Mouse (Mus musculus) embryonic facial prominence, embryonic 14.5 days (tissue): ENCODE results near the gene Olfr433. TPM values are rescaled to one million over a fixed set of nuclear protein-coding genes. Genes with fewer than 3 reads are reported as not detected.
"Not testable (repeated sequence)": the region's sequence is repeated elsewhere in the genome, so short reads cannot be mapped to it uniquely, and the experiment has no call there.

Source experiments
- ATAC-seq: fragments of 200-750 bp; cut with Nextera tagmentation; 2 replicates; pipeline ENCODE4 v1.8.0; 2017; ENCODE audit warnings: low read depth, moderate number of reproducible peaks, moderate TSS enrichment
- DNase-seq: peaks from one replicate; pipeline ENCODE4 v3.0.0-alpha.2; 2015; ENCODE audit warnings: low spot score
- H3K27ac ChIP-seq: fragments of 300-500 bp; sonication (generic); replicated peaks from 2 replicates; pipeline ENCODE4 v1.5.1; 2014; ENCODE audit warnings: low read depth, mild to moderate bottlenecking, low read length, moderate library complexity
- H3K27me3 ChIP-seq: fragments of 300-500 bp; sonication (generic); replicated peaks from 2 replicates; pipeline ENCODE4 v1.6.1; 2014; ENCODE audit warnings: low read length; ENCODE audit not compliant: control insufficient read depth, insufficient read depth
- H3K36me3 ChIP-seq: fragments of 300-500 bp; sonication (generic); 2 replicates; pipeline ENCODE4 v1.6.1; 2014; ENCODE audit warnings: low read length, mixed read lengths; ENCODE audit not compliant: control insufficient read depth, insufficient read depth
- H3K4me1 ChIP-seq: fragments of 300-500 bp; sonication (generic); 2 replicates; pipeline ENCODE4 v1.6.1; 2014; ENCODE audit warnings: antibody characterized with exemption, low read length; ENCODE audit not compliant: control insufficient read depth, insufficient read depth
- H3K4me2 ChIP-seq: fragments of 300-500 bp; sonication (generic); 2 replicates; pipeline ENCODE4 v1.6.1; 2014; ENCODE audit warnings: low read depth, mild to moderate bottlenecking, low read length, moderate library complexity, mixed read lengths
- H3K4me3 ChIP-seq: fragments of 300-500 bp; sonication (generic); 2 replicates; pipeline ENCODE4 v1.5.1; 2014; ENCODE audit warnings: low read depth, mild to moderate bottlenecking, low read length
- H3K9ac ChIP-seq: fragments of 300-500 bp; sonication (generic); 2 replicates; pipeline ENCODE4 v1.6.1; 2014; ENCODE audit warnings: low read depth, mild to moderate bottlenecking, low read length, moderate library complexity, mixed read lengths
- H3K9me3 ChIP-seq: fragments of 300-500 bp; sonication (generic); 2 replicates; pipeline ENCODE4 v1.6.1; 2016; ENCODE audit warnings: low read length; ENCODE audit not compliant: control insufficient read depth
- WGBS: fragments of 180-500 bp; shearing (Covaris S2); extraction: QIAGEN DNeasy Blood & Tissue Kit; methylation state at CpG from one replicate; pipeline ENCODE4 v1.1.7; 2014; 5-methylcytosine and 5-hydroxymethylcytosine counted together
- polyA plus RNA-seq: library from polyadenylated mRNA; unstranded; fragments of >200 nt; fragmentation: Nextera tagmentation; extraction: Ambion mirVana; gene quantifications from 2 replicates; pipeline ENCODE4 v1.2.1, GENCODE M21; 2014

Olfr433 gene
- 0.17 and 0.18 TPM in 2 replicates for polyA plus RNA-seq

- no peak within 1 kb of the TSS for H3K4me3 ChIP-seq
- H3K4me2 ChIP-seq = no peak within 1 kb of the TSS
- no peak within 1 kb of the TSS for H3K9ac ChIP-seq
- H3K27me3 ChIP-seq = no peaks in the 10 kb centered on the region
- H3K27ac ChIP-seq = no peak within 1 kb of the TSS
- peak; percentile 15 for DNase-seq
- no peaks in the 10 kb centered on the region for H3K9me3 ChIP-seq
- H3K4me1 ChIP-seq = no peaks in the 10 kb centered on the region
- 82% methylated on average over 7 of the region's 7 CpGs for WGBS
- no peaks in the 10 kb centered on the region for H3K36me3 ChIP-seq
- no peak for ATAC-seq
These were observed at the start of gene Olfr433 for GRCm38 (mm10) chr1:174040523-174041177. Olfr433 (plus strand) TSS chr1:174040705.

GRCm38 (mm10) chr1:173995003-173995402, 45.5 kb upstream of the Olfr433 start:
- ATAC-seq (no peak), DNase-seq (no peak)
- Histone ChIP-seq H3K4me2 (no peak overlapping the region), H3K36me3 (no peaks in the 10 kb centered on the region), H3K4me1 (no peaks in the 10 kb centered on the region), H3K9ac (no peak overlapping the region), H3K4me3 (no peak overlapping the region), H3K27me3 (no peaks in the 10 kb centered on the region), H3K27ac (no peak overlapping the region), H3K9me3 (no peaks in the 10 kb centered on the region)
- 75% methylated on average over 4 of the region's 4 CpGs for WGBS

- H3K9ac ChIP-seq, H3K27ac ChIP-seq, H3K4me2 ChIP-seq, H3K27me3 ChIP-seq, H3K36me3 ChIP-seq, H3K4me3 ChIP-seq, H3K9me3 ChIP-seq, H3K4me1 ChIP-seq, ATAC-seq, DNase-seq: not testable (repeated sequence)
- WGBS = 72% methylated on average over 2 of the region's 3 CpGs
These were observed 36.0 kb upstream of the Olfr433 start for GRCm38 (mm10) chr1:174004352-174005109.

- DNase-seq, H3K9me3 ChIP-seq, H3K27me3 ChIP-seq, ATAC-seq, H3K27ac ChIP-seq, H3K9ac ChIP-seq, H3K4me2 ChIP-seq, H3K4me3 ChIP-seq, H3K36me3 ChIP-seq, H3K4me1 ChIP-seq: not testable (repeated sequence)
These were observed 33.5 kb upstream of the Olfr433 start for GRCm38 (mm10) chr1:174007050-174007449.

GRCm38 (mm10) chr1:174031698-174032097, 8.8 kb upstream of the Olfr433 start, which contains the start of gene Ifi205:
Ifi205 (minus strand) TSS chr1:174031810.
- no peaks in the 10 kb centered on the region for H3K9me3 ChIP-seq
- no peak within 1 kb of the TSS for H3K9ac ChIP-seq
- no peak within 1 kb of the TSS for H3K4me2 ChIP-seq
- 59% methylated on average over 1 of the region's 1 CpGs for WGBS
- H3K27ac ChIP-seq = no peak within 1 kb of the TSS
- H3K36me3 ChIP-seq = no peaks in the 10 kb centered on the region
- H3K4me3 ChIP-seq = no peak within 1 kb of the TSS
- ATAC-seq (no peak), DNase-seq (no peak)
- H3K27me3 ChIP-seq = no peaks in the 10 kb centered on the region
- no peaks in the 10 kb centered on the region for H3K4me1 ChIP-seq

- no peaks in the 10 kb centered on the region for H3K27me3 ChIP-seq
- H3K36me3 ChIP-seq = no peaks in the 10 kb centered on the region
- H3K27ac ChIP-seq = no peak overlapping the region
- DNase-seq = peak; percentile 19
- no peaks in the 10 kb centered on the region for H3K4me1 ChIP-seq
- H3K9me3 ChIP-seq = no peaks in the 10 kb centered on the region
- H3K9ac ChIP-seq = no peak overlapping the region
- peak; percentile 71 for ATAC-seq
- no peak overlapping the region for H3K4me3 ChIP-seq
- 44% methylated on average over 4 of the region's 4 CpGs for WGBS
- H3K4me2 ChIP-seq = no peak overlapping the region
These were observed 4.7 kb upstream of the Olfr433 start for GRCm38 (mm10) chr1:174035841-174036240.

GRCm38 (mm10) chr1:174038480-174038879, 2.0 kb upstream of the Olfr433 start:
- H3K4me1 ChIP-seq = no peaks in the 10 kb centered on the region
- H3K9ac ChIP-seq = no peak overlapping the region
- H3K9me3 ChIP-seq = no peaks in the 10 kb centered on the region
- no peak for DNase-seq
- no peaks in the 10 kb centered on the region for H3K36me3 ChIP-seq
- H3K4me2 ChIP-seq = no peak overlapping the region
- H3K27ac ChIP-seq = no peak overlapping the region
- H3K27me3 ChIP-seq = no peaks in the 10 kb centered on the region
- H3K4me3 ChIP-seq = no peak overlapping the region
- WGBS = 90% methylated on average over 3 of the region's 3 CpGs
- no peak for ATAC-seq

- 87% methylated on average over 12 of the region's 12 CpGs for WGBS
- not testable (repeated sequence) for H3K4me3 ChIP-seq, H3K36me3 ChIP-seq, DNase-seq, H3K9me3 ChIP-seq, ATAC-seq, H3K27ac ChIP-seq, H3K9ac ChIP-seq, H3K4me1 ChIP-seq, H3K27me3 ChIP-seq, H3K4me2 ChIP-seq
These were observed 1.8 kb downstream of the Olfr433 start for GRCm38 (mm10) chr1:174042091-174042884.
